Mouse (Mus musculus) WW6 (cell line): ENCODE data around the gene Olfr704.
"Not testable (repeated sequence)": the region's sequence is repeated elsewhere in the genome, so short reads cannot be mapped to it uniquely, and the experiment has no call there.

Source experiments
- DNase-seq: peaks from one replicate; pipeline ENCODE4 v3.0.0-alpha.2; 2013; ENCODE audit warnings: low read depth, low spot score

Gene Olfr704

DNA sequence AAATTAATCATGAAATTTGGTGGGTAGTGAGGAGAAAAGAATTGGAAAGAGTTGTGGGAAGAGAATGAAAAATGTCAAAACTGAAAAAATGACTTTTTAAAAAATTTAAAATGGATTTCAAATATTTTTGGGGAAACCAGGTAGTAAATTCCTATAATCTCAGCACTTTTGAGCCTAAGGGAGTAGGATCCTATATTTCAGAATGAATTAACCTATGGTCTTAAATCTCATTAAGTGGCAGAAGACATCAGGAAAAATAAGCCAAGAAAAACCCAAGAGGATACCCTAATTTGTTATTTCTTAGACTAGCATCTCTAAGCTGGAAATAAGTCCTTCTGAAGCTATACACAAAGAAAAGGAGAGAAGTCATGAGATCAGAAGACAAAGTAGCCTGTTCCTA is at the start of gene Olfr704:
Olfr704 (plus strand) TSS at position 301 of the 400 bp plus-strand sequence.
- no peak for DNase-seq

DNA sequence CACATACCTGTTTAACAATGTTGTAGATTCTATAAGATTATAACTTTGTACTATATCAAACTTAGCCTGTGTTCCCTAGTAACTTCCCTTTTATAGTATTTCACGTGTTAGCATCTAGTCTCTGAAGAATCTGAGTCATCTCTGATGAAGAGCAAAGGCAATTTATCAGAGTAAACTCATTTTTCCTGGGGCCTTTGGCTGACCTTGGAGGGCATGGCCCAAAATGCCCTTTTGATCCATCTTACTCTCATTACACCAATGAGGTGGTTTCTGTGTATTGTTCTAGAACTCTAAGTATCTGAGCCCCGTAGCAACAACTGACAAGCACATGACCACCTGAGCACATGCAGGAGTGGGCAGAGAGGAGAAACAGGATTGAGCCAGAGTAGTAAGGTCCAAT is 49.2 kb upstream of the Olfr704 start, which contains the start of gene Olfr701:
Olfr701 (plus strand) TSS at position 301 of the 400 bp plus-strand sequence.
- DNase-seq: no peak

DNA sequence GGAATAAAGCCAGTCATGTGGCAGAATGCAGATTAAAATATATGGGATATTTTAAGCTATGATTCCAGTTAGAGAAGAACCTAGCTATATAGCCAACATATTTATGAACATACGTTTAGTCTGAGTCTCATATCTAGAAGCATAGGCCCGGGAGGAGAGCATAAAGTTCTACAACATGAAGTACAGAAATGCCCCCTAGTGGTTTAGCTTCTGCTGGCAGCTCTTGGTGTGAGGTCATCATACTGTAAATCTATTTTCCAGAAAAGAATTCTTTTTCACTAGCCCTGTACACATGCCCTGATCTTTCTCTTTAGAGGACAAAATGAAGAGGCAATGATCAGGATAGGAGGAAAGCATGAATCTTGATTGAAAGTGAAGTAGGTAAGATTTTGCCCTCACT is 47.2 kb upstream of the Olfr704 start:
- no peak for DNase-seq

DNA sequence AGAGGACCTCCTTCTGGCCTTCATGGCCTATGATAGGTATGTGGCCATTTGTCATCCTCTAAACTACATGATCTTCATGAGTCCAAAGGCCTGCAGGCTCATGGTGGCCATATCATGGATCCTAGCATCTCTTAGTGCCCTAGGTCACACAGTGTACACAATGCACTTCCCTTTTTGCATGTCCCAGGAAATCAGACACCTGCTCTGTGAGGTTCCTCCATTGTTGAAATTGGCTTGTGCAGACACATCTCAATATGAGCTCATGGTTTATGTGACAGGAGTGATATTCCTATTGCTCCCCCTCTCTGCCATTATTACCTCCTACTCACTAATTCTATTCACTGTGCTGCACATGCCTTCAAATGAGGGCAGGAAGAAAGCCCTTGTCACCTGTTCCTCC is 44.6 kb upstream of the Olfr704 start:
- no peak for DNase-seq

DNA sequence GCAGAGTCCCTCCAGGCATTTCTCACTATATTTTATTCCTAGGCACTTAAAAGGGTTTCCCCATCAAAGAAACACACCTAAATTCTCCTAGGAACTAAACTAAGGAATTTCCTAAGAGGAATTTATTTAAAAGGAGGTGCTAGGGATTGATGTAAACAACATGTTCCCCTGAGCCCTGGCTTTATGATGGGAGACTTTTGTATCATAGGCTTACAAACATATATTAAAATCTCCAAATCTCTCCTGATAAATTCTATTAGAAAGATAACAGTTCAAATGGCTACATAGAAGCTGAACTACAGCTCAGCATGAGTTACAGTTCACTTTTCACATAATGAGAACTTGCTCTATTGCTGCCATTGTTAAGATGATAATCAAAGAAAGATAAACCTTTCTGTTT is 29.2 kb upstream of the Olfr704 start, which contains the start of gene Olfr702:
Olfr702 (minus strand) TSS at position 101 of the 400 bp plus-strand sequence.
- no peak for DNase-seq

DNA sequence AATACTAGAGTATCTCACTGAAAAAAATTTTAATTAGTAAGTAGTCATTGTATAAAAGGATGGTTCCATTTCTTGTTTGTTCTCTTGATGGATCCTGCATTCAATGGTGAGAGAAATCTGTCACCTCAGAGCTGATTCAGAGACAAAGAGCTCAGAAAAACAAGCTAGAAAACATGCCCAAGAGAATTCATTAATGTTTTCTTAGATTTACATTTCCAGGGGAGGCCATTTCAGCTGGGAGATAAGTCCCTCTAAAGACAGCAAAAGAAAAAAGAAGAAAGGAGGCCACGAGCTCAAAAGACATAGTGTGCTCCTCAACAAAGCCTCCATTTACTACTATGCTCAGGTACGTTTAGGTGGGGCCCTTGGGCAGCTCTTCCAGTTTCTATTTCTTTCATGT is 19.9 kb upstream of the Olfr704 start, which contains the start of gene Olfr703:
Olfr703 (plus strand) TSS at position 301 of the 400 bp plus-strand sequence.
- no peak for DNase-seq

DNA sequence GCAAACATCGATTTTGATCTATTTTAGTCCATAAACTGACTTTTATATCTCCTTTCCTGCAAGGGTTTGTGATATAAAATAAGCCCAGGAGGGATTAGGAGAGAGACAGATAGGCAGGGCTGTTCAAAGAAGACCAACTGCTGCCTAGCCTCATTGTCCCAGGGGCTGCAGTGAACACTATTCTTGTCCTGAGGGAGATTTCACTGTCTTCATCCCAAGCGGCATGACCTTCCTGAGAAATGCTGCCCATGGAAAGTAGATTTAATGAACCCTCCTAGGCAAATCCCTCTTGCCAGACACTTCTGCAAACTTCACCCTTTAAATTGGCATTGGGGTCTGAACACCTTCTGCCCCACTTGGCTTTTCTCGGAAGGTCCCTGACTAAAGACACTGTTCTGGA is 13.8 kb downstream of the Olfr704 start, which contains the start of gene Olfr705:
Olfr705 (minus strand) TSS at position 101 of the 400 bp plus-strand sequence.
- no peak for DNase-seq

DNA sequence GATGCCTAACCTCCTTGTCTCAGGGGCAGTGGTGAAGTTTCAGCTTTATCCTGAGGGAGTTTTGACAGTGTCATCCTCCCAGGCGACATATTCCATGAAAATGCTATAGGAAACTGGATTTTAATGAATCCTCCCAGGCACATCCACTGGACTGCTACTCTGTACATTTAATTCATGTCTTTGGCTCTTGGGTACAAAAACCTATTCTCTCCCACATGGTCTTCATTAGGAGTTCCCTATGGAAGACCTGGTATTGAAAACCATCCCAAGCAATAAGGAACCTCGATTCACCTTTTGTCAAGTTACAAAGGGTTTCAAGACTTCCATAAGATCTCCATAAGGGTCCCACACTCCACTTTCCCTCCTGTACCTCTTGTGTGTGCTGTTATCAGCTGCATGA is 25.1 kb downstream of the Olfr704 start, which contains the start of gene Olfr706:
Olfr706 (minus strand) TSS at position 101 of the 400 bp plus-strand sequence.
- no peak for DNase-seq

DNA sequence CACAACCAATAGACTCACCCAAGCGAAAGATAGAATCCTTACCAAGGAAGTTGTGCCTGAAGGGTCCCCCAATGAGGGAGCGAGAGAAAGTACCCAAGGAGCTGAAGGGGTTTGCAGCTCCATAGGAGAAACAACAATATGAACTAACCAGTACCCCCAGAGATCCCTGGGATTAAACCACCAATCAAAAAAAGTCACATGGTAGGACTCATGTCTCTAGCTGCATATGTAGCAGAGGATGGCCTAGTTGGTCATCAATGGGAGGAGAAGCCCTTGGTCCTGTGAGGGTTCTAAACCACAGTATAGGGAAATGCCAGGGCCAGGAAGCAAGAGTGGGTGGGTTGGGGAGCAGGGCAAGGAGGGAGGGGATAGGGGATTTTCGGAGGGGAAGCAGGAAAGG is 38.2 kb downstream of the Olfr704 start, which contains the start of gene Olfr707:
Olfr707 (minus strand) TSS at position 101 of the 400 bp plus-strand sequence.
- not testable (repeated sequence) for DNase-seq

DNA sequence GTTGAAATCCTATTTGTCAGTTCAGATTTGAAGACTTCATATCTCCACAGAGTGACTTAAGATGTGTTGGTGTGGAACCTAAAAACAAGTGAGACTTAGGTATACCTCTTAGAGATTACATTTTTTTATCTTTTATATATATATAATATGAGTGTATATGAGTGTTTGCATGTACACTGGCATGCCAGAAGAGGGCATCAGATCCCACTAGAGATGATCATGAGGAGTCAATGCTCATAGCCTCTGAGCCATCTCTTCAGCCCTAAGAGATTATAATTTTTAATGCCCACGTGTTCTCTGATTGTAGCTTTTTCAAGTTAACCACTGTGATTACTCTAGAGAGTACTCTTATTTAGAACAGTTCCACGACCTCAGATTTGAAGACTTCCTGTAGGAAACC is 44.7 kb downstream of the Olfr704 start, which contains the start of gene Olfr1532-ps1:
Olfr1532-ps1 (plus strand) TSS at position 326 of the 400 bp plus-strand sequence.
- no peak for DNase-seq
